Mouse (Mus musculus) olfactory bulb, adult 2 months (tissue): ENCODE measurements around the gene Ass1.

Source experiments
- CTCF ChIP-seq: fragments of 200-500 bp; IDR thresholded peaks from 2 replicates; pipeline ENCODE4 v1.5.1; 2012; ENCODE audit warnings: low read depth, mild to moderate bottlenecking, low read length, moderate library complexity; ENCODE audit not compliant: insufficient read depth
- POLR2A ChIP-seq: fragments of 200-500 bp; IDR thresholded peaks from 2 replicates; pipeline ENCODE4 v1.6.1; 2012; ENCODE audit warnings: mild to moderate bottlenecking, low read depth, low read length, moderate library complexity; ENCODE audit not compliant: insufficient read depth

DNA sequence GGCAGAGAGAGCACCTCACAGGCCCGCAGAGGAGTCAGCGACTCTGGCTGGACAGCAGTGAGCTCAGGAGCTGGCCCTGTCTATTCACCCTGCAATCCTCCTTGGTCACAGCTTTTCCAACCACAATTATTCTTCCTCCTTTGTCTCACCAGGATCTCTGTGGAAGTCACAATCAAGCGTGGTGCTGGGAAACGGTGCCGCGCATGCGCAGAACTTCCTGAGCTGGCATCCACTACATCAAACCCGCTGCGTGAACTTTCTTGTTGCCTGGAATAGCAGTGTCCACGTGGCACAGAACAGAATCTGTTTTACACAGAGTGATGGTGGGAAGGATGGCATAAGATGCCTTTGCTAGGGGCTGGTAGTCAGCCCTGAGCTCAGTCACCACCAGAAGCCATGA, 82.0 kb downstream of the Ass1 start:
- no peak for TF ChIP-seq CTCF
- TF ChIP-seq POLR2A = no peak
